Mouse (Mus musculus): ENCODE data around the gene Kcnd2. TPM values are rescaled to one million over a fixed set of nuclear protein-coding genes. Genes with fewer than 3 reads are reported as not detected.

Gene Kcnd2
- polyA plus RNA-seq, 2 experiments: 0.01 TPM; not detected in 1

- no peak overlapping the region for H3K27ac ChIP-seq
- H3K36me3 ChIP-seq (replicated peaks; ENCODE audit: control insufficient read depth, insufficient read depth, low read depth): no peaks in the 10 kb centered on the region
- no peaks in the 10 kb centered on the region for H3K27me3 ChIP-seq (ENCODE audit: control insufficient read depth, insufficient read depth, low read length)
- no peak overlapping the region for H3K4me2 ChIP-seq (ENCODE audit: low read depth)
- 47% methylated on average over 6 of the region's 6 CpGs for WGBS (ENCODE audit: insufficient replicate concordance)
- no peak overlapping the region for H3K9ac ChIP-seq (replicated peaks)
- no peaks in the 10 kb centered on the region for H3K9me3 ChIP-seq (ENCODE audit: control insufficient read depth, low read length)
- TF ChIP-seq CTCF (IDR thresholded peaks at IDR 0.05; ENCODE audit: low read depth) (no peak), EP300 (IDR thresholded peaks at IDR 0.05; ENCODE audit: low read depth) (no peak)
- no peak for ATAC-seq (ENCODE audit: insufficient read depth)
- DNase-seq (ENCODE audit: low read depth in 3 of 3, low spot score in 3 of 3): no peak
- H3K4me1 ChIP-seq (replicated peaks; ENCODE audit: control insufficient read depth in 2 of 2, insufficient read depth in 2 of 2, low read length in 1 of 2): no peaks in the 10 kb centered on the region
- no peak overlapping the region for H3K4me3 ChIP-seq (ENCODE audit: insufficient read depth in 1 of 2, low read depth in 2 of 2, low read length in 2 of 2)
Measured at GRCm38 (mm10) chr6:21570964-21571363, 355.7 kb downstream of the Kcnd2 start.

- 48% methylated on average over 3 of the region's 3 CpGs for WGBS (ENCODE audit: insufficient replicate concordance)
- no peak overlapping the region for H3K27ac ChIP-seq
- DNase-seq (ENCODE audit: low read depth in 3 of 3, low spot score in 3 of 3) (no peak), ATAC-seq (ENCODE audit: insufficient read depth) (no peak)
- no peaks in the 10 kb centered on the region for H3K4me1 ChIP-seq (replicated peaks; ENCODE audit: control insufficient read depth in 2 of 2, insufficient read depth in 2 of 2, low read length in 1 of 2)
- H3K9me3 ChIP-seq (ENCODE audit: control insufficient read depth, low read length): no peaks in the 10 kb centered on the region
- H3K4me3 ChIP-seq (ENCODE audit: insufficient read depth in 1 of 2, low read depth in 2 of 2, low read length in 2 of 2): no peak overlapping the region
- H3K27me3 ChIP-seq (ENCODE audit: control insufficient read depth, insufficient read depth, low read length): no peaks in the 10 kb centered on the region
- TF ChIP-seq CTCF (IDR thresholded peaks at IDR 0.05; ENCODE audit: low read depth): no peak
- H3K9ac ChIP-seq (replicated peaks): no peak overlapping the region
- H3K4me2 ChIP-seq (ENCODE audit: low read depth): no peak overlapping the region
- no peaks in the 10 kb centered on the region for H3K36me3 ChIP-seq (replicated peaks; ENCODE audit: control insufficient read depth, insufficient read depth, low read depth)
Measured at GRCm38 (mm10) chr6:21590156-21590555, 374.9 kb downstream of the Kcnd2 start.

GRCm38 (mm10) chr6:21597424-21597823, 382.1 kb downstream of the Kcnd2 start:
- no peaks in the 10 kb centered on the region for H3K4me1 ChIP-seq (replicated peaks; ENCODE audit: control insufficient read depth in 2 of 2, insufficient read depth in 2 of 2, low read length in 1 of 2)
- no peaks in the 10 kb centered on the region for H3K27me3 ChIP-seq (ENCODE audit: control insufficient read depth, insufficient read depth, low read length)
- H3K9ac ChIP-seq (replicated peaks): no peak overlapping the region
- DNase-seq (ENCODE audit: low read depth in 3 of 3, low spot score in 3 of 3) (no peak), ATAC-seq (ENCODE audit: insufficient read depth) (no peak)
- TF ChIP-seq EP300 (IDR thresholded peaks at IDR 0.05; ENCODE audit: low read depth): no peak
- TF ChIP-seq CTCF (IDR thresholded peaks at IDR 0.05; ENCODE audit: low read depth): no peak
- H3K27ac ChIP-seq: no peak overlapping the region
- no peaks in the 10 kb centered on the region for H3K9me3 ChIP-seq (ENCODE audit: control insufficient read depth, low read length)
- H3K36me3 ChIP-seq (replicated peaks; ENCODE audit: control insufficient read depth, insufficient read depth, low read depth): no peaks in the 10 kb centered on the region
- no peak overlapping the region for H3K4me3 ChIP-seq (ENCODE audit: insufficient read depth in 1 of 2, low read depth in 2 of 2, low read length in 2 of 2)
- H3K4me2 ChIP-seq (ENCODE audit: low read depth): no peak overlapping the region
- 49% methylated on average over 3 of the region's 3 CpGs for WGBS (ENCODE audit: insufficient replicate concordance)

GRCm38 (mm10) chr6:21609381-21610059, 394.2 kb downstream of the Kcnd2 start:
- Histone ChIP-seq H3K4me3 (ENCODE audit: insufficient read depth in 1 of 2, low read depth in 2 of 2, low read length in 2 of 2) (no peak overlapping the region), H3K4me1 (replicated peaks; ENCODE audit: control insufficient read depth in 2 of 2, insufficient read depth in 2 of 2, low read length in 1 of 2) (no peaks in the 10 kb centered on the region), H3K27ac (no peak overlapping the region), H3K9ac (replicated peaks) (no peak overlapping the region), H3K36me3 (replicated peaks; ENCODE audit: control insufficient read depth, insufficient read depth, low read depth) (no peaks in the 10 kb centered on the region), H3K9me3 (ENCODE audit: control insufficient read depth, low read length) (no peaks in the 10 kb centered on the region), H3K27me3 (ENCODE audit: control insufficient read depth, insufficient read depth, low read length) (no peaks in the 10 kb centered on the region), H3K4me2 (ENCODE audit: low read depth) (no peak overlapping the region)
- ATAC-seq (ENCODE audit: insufficient read depth) (no peak), DNase-seq (ENCODE audit: low read depth in 3 of 3, low spot score in 3 of 3) (no peak)
- TF ChIP-seq CTCF (IDR thresholded peaks at IDR 0.05; ENCODE audit: low read depth) (no peak), EP300 (IDR thresholded peaks at IDR 0.05; ENCODE audit: low read depth) (no peak)
- WGBS (ENCODE audit: insufficient replicate concordance): 62% methylated on average over 7 of the region's 7 CpGs

- Histone ChIP-seq H3K27me3 (ENCODE audit: control insufficient read depth, insufficient read depth, low read length) (no peaks in the 10 kb centered on the region), H3K4me2 (ENCODE audit: low read depth) (no peak overlapping the region), H3K9me3 (ENCODE audit: control insufficient read depth, low read length) (no peaks in the 10 kb centered on the region), H3K9ac (replicated peaks) (no peak overlapping the region), H3K4me1 (replicated peaks; ENCODE audit: control insufficient read depth in 2 of 2, insufficient read depth in 2 of 2, low read length in 1 of 2) (no peaks in the 10 kb centered on the region), H3K4me3 (ENCODE audit: insufficient read depth in 1 of 2, low read depth in 2 of 2, low read length in 2 of 2) (no peak overlapping the region), H3K36me3 (replicated peaks; ENCODE audit: control insufficient read depth, insufficient read depth, low read depth) (no peaks in the 10 kb centered on the region), H3K27ac (no peak overlapping the region)
- ATAC-seq (ENCODE audit: insufficient read depth) (no peak), DNase-seq (ENCODE audit: low read depth in 3 of 3, low spot score in 3 of 3) (no peak)
- 64% methylated on average over 4 of the region's 4 CpGs for WGBS (ENCODE audit: insufficient replicate concordance)
- no peak for TF ChIP-seq EP300 (IDR thresholded peaks at IDR 0.05; ENCODE audit: low read depth)
- no peak for TF ChIP-seq CTCF (IDR thresholded peaks at IDR 0.05; ENCODE audit: low read depth)
Measured at GRCm38 (mm10) chr6:21629989-21630388, 414.7 kb downstream of the Kcnd2 start.

Measured in liver, embryonic 14.5 days (tissue).